Comparison of ENCODE assay signal across 10 mouse cellular contexts in the genomic region with DNA sequence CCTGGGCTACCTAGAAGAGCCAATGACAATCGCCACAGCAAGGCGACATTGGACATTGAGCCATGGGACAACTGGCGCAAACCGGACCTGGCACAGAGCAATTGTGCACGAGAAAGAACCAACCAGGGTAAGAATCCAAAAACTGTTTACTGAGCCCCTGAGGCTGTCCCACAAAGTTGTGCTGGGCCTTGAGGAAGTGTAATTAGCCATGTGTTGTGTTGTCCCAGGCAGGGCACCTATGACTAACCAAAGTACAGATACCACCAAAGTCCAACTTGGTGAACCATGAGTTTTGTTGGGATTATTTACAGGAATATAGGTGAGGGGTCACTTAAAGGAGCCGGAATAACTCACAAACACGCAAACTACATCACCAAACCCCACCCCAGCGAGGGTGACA.
"Had no signal": no experiment of that assay in that cellular context is flagged by ENCODE, and none has a peak within 500 bp of the region (broad histone marks: within the 10 kb centered on the region; RNA-seq: fewer than 3 reads in every experiment).

No protein-coding gene starts in this region.

- H3K9ac ChIP-seq: hindbrain, embryonic 13.5 days; intestine, embryonic 15.5 days; limb, embryonic 12.5 days; midbrain, embryonic 12.5 days; neural tube, embryonic 15.5 days had no signal

- H3K4me2 ChIP-seq: hindbrain, embryonic 13.5 days; intestine, embryonic 15.5 days; limb, embryonic 12.5 days; liver, embryonic 11.5 days; midbrain, embryonic 12.5 days; neural tube, embryonic 15.5 days had no signal

- H3K4me3 ChIP-seq: hindbrain, embryonic 13.5 days; intestine, embryonic 15.5 days; limb, embryonic 12.5 days; midbrain, embryonic 12.5 days; myocyte; neural tube, embryonic 15.5 days had no signal

- DNase-seq: right cerebral cortex, adult 18-20 months; right cerebral cortex, postnatal 25 days; thymus, postnatal 36 days had no signal

- H3K27ac ChIP-seq: hindbrain, embryonic 13.5 days; intestine, embryonic 15.5 days; limb, embryonic 12.5 days; midbrain, embryonic 12.5 days; neural tube, embryonic 15.5 days had no signal

- H3K27me3 ChIP-seq: hindbrain, embryonic 13.5 days; intestine, embryonic 15.5 days; limb, embryonic 12.5 days; neural tube, embryonic 15.5 days had no signal

- ATAC-seq: intestine, embryonic 15.5 days had no signal

- H3K36me3 ChIP-seq: hindbrain, embryonic 13.5 days; intestine, embryonic 15.5 days; limb, embryonic 12.5 days; midbrain, embryonic 12.5 days; neural tube, embryonic 15.5 days had no signal

- H3K9me3 ChIP-seq: hindbrain, embryonic 13.5 days; intestine, embryonic 15.5 days; limb, embryonic 12.5 days; midbrain, embryonic 12.5 days; neural tube, embryonic 15.5 days had no signal
